Mouse (Mus musculus) ovary, postnatal 14 days (tissue): ENCODE data around the gene Capn7.

Source experiments
- DNase-seq: peaks from one replicate; pipeline ENCODE4 v3.0.0; 2022; ENCODE audit warnings: low spot score

Gene Capn7

DNA sequence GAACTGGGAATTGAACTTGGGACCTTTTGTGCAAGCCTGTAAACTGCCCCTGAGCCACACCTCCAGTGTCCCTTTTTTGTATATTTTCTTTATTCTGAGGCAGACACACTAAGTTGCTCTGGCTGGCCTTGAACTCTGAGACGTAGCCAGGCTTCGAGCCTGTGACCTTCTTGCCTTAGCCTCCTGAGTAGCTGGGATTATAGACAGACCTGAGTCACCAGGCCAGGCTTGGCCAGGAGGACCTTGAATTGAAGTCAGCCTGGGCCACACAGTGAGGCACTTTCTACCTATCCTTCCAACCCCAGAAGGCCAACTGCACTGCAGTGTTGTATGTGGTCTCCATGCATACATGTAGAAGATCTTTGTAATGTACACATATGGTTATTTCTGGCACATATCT is 60.0 kb downstream of the Capn7 start:
- DNase-seq, result no peak

DNA sequence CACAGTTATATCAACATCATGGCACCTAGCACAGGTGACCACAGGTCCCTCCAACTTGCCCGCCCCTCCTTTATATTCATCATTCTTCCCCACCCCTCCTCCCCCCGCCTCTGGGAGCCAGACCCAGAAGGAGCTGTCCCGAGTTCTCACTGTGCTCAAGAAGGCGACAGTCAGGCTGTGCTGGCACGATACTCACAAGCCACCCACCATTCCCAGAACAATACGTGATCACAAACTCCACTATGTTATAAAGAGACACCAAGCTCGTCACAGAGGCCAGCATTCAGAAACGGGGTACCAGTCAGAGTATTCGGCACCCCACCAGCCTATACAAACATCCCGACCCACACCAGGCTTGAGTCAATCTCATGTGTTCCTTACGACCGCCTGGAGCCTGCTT is 60.9 kb downstream of the Capn7 start:
- DNase-seq, result no peak

DNA sequence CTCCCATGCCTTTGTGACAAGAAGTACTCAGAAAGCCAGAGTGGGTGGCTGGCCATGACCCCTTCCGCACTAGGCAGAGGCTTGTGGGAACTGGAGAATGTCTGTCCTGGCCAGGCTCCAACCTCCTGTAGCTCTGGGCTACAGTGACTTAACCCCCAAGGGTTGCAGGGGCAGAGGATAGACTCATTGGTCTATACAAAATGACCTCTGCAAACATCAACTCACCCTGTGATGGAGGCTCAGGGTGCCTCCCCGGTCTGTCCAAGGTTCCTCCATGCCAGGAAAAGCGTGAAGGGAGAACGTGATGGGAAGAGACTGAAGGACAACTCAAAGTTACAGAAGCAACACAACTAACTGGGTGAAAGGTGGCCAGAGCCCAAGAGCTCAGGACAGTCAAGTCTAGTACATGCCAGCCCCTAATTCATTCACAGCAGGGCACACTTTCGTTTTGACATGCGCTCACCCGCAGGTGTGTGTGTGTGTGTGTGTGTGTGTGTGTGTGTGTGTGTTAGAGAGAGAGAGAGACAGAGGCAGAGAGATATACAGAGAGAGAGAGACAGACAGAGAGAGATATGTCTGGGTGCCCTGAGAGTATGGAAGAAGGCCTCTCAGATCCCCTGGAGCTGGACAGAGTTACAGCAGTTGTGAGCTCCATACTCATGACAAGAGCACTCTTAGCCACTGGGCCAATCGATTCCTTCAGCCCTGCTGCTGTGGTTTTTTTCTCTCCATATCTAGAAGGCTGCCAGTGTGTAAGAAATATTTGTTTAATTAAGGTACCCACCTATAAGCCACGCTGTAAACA is 61.6 kb downstream of the Capn7 start:
- no peak for DNase-seq

DNA sequence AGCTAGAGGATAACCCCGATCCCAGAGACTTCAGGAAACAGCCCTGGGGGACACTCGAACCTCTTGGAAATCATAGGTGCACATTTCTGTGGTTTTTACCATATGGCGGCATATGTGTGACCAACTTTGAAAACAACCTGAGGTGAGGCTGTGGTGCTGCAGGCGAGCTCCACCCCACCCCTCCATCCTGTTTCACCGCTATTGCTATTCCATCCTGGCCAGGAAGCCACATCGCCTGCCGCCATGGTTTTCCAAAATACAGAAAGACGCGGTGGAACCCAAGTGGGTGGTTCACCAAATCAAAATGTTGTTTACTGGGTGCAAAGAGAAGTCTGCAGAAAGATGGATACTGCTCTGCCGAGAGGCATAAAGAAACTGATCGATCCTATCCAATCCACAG is 62.4 kb downstream of the Capn7 start:
- no peak for DNase-seq

DNA sequence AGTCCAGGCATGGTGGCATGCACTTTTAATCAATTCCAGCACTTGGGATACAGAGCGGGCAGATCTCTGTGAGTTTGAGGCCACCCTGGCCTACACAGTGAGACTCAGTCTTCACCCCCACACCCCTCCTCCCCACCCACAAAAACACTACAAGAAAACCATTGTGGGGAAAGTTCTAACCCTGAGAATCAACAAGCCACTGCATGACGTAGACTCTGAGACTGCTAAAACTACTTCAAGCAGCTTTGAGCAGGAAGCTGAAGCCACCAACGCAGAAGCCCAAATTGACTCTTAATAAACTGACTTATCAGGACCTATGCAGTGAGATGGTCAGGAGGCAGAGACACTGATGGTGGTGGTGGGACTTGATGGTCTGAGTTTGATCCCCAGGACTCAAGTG is 62.8 kb downstream of the Capn7 start:
- no peak for DNase-seq

DNA sequence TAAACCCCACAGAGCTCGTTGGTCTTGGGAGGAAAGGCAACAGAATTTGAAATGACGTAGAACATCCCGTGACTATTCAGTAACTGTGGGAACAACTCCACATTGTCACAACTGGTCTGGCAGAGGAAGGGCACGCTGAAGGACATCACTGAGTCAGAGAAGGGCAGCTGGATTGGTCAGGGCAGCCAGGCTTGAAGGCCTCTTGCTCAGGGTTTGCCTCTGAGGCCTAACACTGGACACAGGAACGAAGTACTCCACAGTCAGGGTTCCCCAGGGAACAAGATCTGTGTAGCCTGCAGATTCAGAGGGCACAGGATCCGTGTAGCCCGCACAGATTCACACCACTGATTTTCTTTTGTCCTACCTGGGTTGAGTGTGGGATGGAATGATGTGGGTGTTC is 63.8 kb downstream of the Capn7 start:
- DNase-seq, result no peak

DNA sequence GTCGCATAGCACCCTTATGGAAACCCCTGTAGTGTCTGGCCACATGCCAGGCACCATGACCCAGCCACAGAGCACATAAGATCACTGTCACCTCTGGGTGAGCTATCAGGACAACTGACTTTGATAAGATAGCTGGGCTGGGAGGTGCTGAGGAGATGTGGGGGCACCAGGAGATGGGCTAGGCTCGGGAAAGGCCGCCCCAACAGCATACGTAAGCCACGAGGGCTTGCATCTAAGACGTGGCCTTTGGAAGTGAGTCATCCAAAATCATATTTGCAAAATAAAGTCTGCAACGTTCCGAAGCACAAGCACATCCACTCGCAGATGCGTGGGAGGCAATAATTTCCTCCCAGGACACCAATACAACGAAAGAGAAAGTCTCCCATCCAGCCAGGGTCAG is 64.5 kb downstream of the Capn7 start:
- DNase-seq, result no peak

DNA sequence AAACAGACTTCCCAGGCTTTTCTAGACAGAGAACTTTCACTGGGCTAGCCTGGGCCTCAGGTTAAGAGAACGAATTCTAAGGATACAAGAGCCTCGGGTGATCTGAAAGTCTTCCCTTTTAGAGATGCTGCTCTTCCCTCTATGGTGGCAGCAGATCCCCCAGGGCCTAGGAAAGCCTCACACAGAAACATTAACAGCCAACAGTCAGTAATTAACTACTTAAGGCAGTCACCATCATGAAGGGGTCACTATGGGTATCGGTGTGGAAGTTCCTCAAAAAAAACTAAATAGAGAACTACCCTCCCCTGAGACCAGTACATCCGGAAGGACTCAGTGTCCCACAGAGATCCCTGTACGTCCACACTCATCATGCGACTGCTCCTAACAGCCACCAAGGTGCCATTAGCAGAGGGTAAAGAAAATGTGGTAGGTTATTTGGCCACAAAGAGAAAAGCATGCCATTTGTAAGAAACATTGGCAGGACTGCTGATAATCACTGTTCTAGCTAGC is 65.5 kb downstream of the Capn7 start:
- DNase-seq, result no peak

DNA sequence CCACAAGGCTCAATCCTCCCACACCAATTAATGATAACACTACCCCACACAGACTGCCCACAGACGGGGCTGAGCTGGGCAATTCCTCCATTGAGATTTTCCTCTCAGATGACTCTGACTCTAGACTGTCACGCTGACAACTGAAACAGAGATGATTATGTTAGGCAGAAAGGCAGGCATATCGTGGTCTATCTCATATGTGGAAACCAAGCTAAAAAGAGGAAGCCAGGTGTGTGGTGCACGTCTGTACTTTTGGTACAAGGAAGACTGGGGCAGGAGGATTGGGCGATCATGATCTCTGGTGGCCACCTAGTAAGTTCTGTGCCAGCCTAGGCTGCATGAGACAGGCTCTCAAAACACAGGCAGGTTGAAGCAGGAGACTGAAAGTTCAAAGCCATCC is 66.3 kb downstream of the Capn7 start:
- DNase-seq, result no peak

DNA sequence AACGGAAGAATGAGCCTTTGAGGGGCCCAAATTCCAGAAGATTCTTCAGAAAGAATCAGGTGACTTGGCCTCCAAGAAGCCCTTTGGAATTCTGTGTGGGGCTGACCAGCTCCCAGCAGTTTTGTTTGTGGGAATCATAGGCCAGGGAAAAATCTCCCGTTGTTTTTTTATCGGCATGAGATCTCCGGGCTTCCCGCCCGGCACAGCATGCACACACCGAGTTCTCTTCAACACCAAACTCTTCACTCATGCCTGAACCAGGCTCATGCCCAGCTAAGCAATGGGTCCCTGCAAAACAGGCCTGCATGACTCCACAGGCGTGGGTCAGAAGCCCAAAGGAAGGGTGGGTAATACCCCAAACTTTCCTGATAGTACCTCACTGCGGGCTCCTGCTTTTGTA is 67.1 kb downstream of the Capn7 start:
- DNase-seq, result no peak

DNA sequence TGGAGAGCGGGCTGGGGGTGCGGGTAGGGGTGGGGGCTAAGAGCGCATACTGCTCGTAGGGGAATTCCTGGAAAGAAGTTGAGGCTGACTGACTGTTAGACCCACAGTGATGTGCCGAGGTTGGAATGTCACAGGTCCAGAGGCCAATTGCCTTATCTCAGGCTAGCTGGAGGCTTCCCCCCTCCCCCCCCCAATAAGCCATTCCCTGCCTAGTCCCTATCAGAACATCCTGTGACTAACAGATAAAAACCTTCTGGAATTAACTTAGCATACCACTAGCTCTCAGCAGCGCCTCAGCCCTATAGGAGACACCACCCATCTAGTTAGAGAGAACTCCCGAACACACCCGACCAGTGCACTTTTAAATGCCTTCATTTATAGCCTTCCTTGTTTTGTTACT is 67.6 kb downstream of the Capn7 start:
- DNase-seq, result no peak

DNA sequence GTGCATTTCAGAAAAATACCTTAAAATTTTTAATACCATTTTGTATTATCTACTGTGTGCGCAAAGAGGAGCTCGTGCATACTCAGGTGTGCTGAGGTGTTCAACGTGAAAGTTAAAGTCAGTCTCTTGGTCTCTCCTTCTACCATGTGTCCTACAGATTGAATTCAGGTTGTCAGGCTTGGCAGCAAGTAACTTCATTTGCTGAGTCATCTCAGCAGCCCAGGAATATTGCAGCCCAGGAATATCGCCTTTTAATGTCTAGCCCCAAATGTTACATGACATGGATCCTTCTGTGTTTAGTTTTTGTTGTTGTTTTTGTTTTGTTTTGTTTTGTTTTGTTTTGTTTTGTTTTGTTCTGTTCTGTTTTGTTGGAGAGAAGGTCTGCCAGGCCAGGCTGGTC is 68.2 kb downstream of the Capn7 start:
- DNase-seq, result no peak

DNA sequence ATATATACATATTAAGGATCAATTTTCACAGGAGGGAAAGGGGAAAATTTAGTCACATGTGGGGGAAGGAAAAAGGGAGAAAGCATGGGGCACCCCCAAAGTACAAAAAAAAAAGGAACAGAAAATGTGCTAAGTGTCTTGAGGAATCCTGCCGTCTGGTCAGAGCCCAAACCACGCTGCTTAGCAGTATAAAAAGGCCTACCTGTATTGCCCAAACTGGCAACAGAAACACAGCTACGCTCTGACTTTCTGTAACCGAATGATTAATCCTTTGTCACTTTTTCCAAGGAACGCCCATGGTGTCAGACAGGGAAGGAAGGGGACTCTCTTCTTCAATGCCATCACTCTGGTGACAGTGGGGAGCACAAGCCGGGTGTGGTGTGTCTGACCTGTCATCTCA is 69.2 kb downstream of the Capn7 start:
- DNase-seq, result no peak

DNA sequence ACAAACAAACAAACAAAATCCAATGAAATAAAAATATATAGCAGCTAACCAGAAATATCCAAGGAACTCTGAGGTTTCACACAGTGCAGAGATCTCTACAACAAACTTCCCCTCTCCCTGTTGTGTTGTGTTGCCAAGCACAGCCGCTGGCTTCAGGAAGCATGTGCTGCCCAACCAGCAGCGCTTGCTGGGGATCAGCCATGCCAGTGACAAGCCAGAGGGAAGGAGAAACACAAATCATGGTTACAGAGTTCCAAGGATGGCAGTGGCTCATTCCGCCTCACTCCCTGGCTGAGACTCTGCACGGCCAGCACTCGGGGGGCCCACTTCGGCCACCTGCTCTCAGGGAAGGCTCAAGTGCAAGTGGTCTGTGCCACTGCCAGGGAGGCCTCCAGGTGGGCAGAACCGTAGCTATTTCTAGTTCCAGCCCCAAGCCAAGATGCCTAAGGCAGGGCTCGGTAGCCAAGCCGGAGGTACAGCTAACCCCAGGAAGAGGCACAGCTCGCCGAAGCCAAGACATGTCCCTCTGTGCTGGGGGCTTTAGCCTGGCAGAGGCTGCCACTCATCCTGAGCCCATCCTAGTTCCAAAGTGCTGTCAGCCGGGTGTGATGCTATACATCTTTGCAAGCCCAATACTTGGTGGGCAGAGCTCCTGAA is 69.8 kb downstream of the Capn7 start:
- DNase-seq, result no peak

DNA sequence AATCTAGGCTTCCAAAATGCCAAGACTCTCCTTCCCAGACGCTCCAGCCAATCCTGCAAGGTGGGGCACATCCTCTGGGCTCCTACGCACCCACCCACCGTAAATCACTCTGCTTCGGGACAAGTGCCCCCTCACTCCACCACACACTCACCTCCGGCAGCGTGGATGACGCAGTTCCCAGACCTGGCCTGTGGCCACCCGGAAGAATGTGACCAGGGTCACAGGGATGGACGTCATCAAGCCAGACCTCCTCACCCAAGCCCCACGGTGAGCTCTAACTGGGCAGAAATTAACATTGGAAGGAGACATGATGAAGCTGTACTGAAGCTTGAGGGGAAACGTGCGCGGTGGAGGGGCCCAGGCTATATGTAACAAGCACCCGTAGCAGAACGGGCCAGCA is 70.8 kb downstream of the Capn7 start:
- DNase-seq, result no peak

DNA sequence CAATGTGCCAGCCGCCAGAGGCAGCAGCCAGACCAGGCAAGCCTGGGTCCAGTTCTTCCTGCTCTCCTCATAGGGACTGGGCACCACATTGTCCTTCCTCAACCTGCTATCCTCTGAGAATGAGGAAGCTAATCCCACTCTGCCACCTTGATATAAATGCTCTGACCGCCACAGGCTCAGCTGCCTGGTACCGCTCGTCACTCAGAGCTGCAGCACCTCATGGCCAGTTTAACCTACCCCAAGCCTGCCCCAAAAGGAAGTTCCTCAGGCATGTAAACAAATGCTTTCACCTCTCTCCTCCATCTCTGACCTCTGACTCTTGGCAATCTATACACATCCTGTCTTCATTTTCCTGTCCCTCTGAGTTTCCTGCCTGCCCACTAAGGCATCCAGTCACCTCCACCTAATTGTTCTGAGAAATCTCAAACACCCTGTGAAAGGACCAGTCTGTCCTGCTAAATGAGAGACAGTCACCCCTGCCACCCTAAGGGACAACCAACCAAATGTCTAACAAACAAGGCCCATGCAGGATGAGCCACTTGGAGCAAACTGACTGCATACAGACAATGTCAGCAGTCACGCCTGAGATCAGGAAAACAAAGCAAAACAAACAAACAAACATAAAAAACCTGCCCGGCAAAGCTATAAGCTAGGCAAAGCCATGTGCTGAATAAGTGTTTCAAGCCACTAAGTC is 71.6 kb downstream of the Capn7 start:
- DNase-seq, result no peak

DNA sequence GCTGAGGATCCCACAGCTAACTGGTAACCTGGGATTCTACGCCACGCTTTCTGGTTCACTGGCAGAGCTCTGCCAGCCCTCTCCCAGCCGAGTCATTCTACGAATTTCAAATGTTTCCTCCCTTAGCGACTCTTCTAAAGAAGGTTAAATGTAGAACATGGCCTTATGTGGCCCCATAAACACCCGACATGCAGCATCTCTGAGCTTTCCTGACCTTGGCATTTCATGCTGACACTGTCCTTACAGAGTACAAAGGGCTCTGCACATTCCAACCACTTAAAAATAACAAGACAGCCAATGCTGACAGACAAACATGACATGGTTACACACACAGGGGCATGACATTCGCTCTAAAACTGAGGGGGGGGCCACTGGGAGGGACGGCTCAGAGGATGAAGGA is 72.2 kb downstream of the Capn7 start:
- DNase-seq, result no peak

DNA sequence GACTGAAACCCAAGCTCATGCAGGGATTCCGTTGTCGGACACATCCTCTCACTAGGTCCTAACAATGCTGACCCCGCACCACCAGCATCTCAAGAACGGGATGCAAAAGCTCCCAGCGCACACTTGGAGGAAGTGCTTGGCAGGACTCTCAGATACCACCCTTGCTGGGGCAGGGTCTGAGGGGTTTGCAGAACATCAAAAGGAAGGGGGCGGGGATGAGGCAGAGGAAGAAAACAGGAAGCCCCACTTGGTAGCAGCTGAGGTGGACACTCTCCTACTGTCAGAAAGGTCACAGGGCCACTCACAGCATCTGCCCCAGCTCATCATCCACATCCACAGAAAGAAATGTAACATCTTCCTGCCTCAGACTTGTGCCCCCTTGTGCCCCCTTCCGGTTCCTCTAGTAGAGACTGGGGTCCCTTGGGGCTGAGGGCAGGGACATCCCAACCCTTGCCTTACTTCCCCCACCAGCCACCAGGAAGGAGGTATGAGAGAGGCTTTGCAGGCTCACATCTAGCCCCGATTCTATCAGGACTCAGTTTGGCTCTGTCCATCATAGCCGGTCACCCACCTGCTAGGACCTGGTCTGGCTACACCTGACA is 73.8 kb downstream of the Capn7 start:
- DNase-seq, result no peak

DNA sequence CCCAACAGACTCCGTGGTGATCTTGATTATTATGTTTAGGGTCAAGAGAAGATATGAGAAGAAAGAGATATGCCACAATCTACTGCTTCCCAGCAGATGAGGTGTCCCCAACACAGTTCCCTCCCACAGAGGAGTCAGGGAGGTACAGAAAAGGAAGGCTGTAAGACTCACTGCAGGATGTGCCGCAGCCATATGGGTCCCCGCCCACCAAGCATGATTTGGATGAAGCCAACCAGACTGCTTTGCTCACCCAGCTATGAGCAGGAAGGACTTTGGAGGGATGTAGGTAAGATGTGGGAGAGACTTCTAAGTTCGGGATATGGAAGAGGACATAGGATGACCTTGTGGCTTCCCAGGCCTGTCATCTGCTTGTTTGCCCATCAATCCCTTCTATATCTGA is 74.3 kb downstream of the Capn7 start:
- no peak for DNase-seq

DNA sequence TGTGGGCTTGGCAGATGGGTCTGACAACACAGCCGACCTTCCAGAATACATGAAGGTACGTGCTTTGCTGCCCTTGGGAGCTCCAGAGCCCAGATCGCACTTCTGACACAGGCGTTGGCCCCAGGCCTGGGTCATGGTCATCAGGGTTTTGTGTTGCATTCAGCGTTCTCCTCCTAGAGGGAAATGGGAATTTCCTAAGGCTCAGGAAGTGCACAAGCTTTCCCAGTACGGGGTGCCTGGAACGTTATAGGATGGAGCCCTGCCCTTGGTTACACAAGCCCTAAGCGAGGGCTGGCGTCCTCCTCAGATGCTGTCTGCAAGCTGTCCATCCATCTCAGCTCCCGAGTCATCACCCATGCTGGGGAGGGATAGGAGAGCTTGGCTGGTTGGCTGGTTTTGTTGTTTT is 76.2 kb downstream of the Capn7 start:
- DNase-seq, result no peak

DNA sequence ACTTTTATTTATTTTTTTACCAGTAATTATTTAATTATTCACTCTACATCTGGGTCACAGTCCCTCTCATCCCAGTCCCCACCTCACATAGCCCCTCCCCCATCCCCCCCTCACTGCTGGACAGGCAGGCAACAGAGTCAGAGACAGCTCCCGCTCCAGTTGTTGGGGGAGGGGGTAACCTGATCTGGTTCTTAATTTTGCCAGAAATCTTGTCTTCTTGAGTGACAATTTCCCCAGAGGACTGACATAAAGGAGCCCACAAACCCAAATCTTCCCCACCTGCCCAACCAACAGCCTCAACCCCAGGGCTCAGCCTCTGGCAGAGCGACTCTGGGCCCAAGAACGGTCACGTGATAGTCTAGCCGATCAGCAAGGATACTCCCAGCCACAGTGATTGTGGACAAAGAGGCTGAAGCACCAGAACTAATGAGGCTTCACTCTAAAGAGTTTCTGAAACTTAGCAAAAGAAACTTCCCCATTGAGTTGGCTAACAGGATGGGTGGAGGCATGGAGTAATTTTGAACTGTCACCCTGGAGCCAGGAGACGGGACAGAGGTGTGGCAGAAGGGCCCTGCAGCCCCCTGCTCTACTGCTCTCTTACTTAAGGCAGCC is 77.1 kb downstream of the Capn7 start:
- no peak for DNase-seq

DNA sequence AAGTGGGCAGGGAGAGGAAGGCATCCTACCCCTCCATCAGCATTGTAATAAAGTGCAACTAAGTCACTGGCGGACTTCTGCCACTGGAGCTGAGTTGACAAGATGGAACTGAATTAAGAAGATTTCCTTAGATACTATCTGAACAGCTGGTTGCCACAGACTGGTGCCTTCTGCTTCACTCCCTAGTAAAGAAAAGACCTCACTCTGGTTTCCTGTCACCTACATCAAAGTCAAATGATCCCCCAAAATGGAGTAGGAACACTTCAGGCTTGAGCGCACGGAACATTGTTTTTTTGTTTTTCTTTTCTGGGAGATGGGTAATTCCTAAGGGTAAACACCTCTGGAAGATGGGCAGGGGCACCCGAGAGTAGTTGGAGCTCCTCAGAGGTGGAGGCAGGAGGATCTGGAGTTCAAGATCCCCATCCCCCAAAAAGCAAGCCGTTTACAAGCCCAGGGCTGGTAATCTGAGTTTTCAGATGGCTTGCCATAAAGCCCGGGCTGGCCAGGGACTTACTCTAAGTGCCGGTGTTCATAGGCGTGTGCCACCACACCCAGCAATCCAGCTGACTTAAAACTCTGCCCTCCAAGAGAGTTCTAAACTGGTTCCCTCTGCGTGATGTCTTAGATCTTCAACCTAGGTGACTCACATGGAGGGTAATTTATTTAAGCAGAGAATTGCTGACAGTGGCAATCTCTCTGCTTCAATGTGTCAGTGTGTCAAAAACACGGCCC is 78.0 kb downstream of the Capn7 start:
- no peak for DNase-seq
